Mouse (Mus musculus): Measurements from ENCODE around the gene Krtap13.
"Not testable (repeated sequence)": the region's sequence is repeated elsewhere in the genome, so short reads cannot be mapped to it uniquely, and the experiment has no call there.

DNA sequence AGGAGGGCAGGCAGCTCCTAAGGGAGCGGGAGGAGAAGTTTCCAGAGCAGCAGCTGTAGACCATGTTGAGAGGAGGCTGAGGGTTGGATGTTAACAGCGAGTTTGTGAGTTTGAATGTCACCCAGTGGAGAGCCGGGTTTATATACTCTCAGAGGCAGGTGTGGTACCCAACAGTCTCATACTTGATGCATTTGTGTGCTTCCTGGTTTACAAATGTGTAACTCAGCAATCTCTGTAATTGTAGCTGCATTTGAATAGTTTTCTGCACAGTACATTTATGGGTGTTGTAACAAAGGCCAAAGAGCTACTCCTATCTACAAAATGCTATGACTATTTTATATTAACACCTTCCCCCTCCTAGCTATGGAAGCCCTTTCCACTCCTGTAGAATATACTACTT, at the start of gene Krtap13:
- TF ChIP-seq CTCF, EP300 (IDR thresholded peaks at IDR 0.05): not testable (repeated sequence)

All from lung, postnatal 0 days (tissue).